Mouse (Mus musculus) intestine, postnatal 0 days (tissue): ENCODE results near the gene Olfr878. TPM values are rescaled to one million over a fixed set of nuclear protein-coding genes. Genes with fewer than 3 reads are reported as not detected.

Experiments
- ATAC-seq: fragments of 200-750 bp; cut with Nextera tagmentation; 2 replicates; pipeline ENCODE4 v1.8.0; 2017; ENCODE audit warnings: mild to moderate bottlenecking, moderate TSS enrichment, moderate library complexity
- H3K27ac ChIP-seq: fragments of 300-500 bp; sonication (generic); 2 replicates; pipeline ENCODE4 v1.5.1; 2014; ENCODE audit warnings: mild to moderate bottlenecking, low read depth, low read length, moderate library complexity
- H3K27me3 ChIP-seq: fragments of 300-500 bp; sonication (generic); replicated peaks from 2 replicates; pipeline ENCODE4 v1.6.1; 2014; ENCODE audit warnings: low read length, mixed read lengths; ENCODE audit not compliant: control insufficient read depth, insufficient read depth
- H3K36me3 ChIP-seq: fragments of 300-500 bp; sonication (generic); 2 replicates; pipeline ENCODE4 v1.6.1; 2014; ENCODE audit warnings: mild to moderate bottlenecking, moderate library complexity; ENCODE audit not compliant: control insufficient read depth, insufficient read depth
- H3K4me1 ChIP-seq: fragments of 300-500 bp; sonication (generic); replicated peaks from 2 replicates; pipeline ENCODE4 v1.6.1; 2014; ENCODE audit warnings: antibody characterized with exemption, low read length, mixed read lengths; ENCODE audit not compliant: control insufficient read depth, insufficient read depth
- H3K4me2 ChIP-seq: fragments of 300-500 bp; sonication (generic); replicated peaks from 2 replicates; pipeline ENCODE4 v1.6.1; 2014; ENCODE audit warnings: low read depth, mild to moderate bottlenecking, moderate library complexity
- H3K4me3 ChIP-seq: fragments of 300-500 bp; sonication (generic); 2 replicates; pipeline ENCODE4 v1.5.1; 2014; ENCODE audit warnings: low read depth, low read length
- H3K9ac ChIP-seq: fragments of 300-500 bp; sonication (generic); 2 replicates; pipeline ENCODE4 v1.6.1; 2014; ENCODE audit warnings: mild to moderate bottlenecking, low read depth, low read length
- H3K9me3 ChIP-seq: fragments of 300-500 bp; sonication (generic); 2 replicates; pipeline ENCODE4 v1.6.1; 2016; ENCODE audit warnings: mixed run types; ENCODE audit not compliant: control insufficient read depth
- CTCF ChIP-seq: sonication (generic); IDR thresholded peaks from 2 replicates; pipeline ENCODE4 v1.5.1; 2016; ENCODE audit warnings: low read depth, mild to moderate bottlenecking, control low read depth, antibody characterized with exemption, moderate library complexity
- WGBS: fragments of 180-500 bp; shearing (Covaris S2); extraction: QIAGEN DNeasy Blood & Tissue Kit; methylation state at CpG from one replicate; pipeline ENCODE4 v1.1.7; 2014; 5-methylcytosine and 5-hydroxymethylcytosine counted together
- polyA plus RNA-seq: library from polyadenylated mRNA; unstranded; fragments of >200 nt; fragmentation: Nextera tagmentation; extraction: Ambion mirVana; gene quantifications from 2 replicates; pipeline ENCODE4 v1.2.1, GENCODE M21; 2015

Olfr878 gene
- polyA plus RNA-seq, 1 experiment from 2014 or later, result not detected

GRCm38 (mm10) chr9:37941167-37941566 is 23.5 kb downstream of the Olfr878 start:
- no peaks in the 10 kb centered on the region for H3K27me3 ChIP-seq
- H3K9me3 ChIP-seq, result no peaks in the 10 kb centered on the region
- WGBS, result 98% methylated on average over 2 of the region's 2 CpGs
- TF ChIP-seq CTCF, result no peak
- no peak overlapping the region for H3K9ac ChIP-seq
- H3K4me2 ChIP-seq, result no peak overlapping the region
- H3K4me1 ChIP-seq, result no peaks in the 10 kb centered on the region
- H3K27ac ChIP-seq, result no peak overlapping the region
- H3K4me3 ChIP-seq, result no peak overlapping the region
- no peak for ATAC-seq
- no peaks in the 10 kb centered on the region for H3K36me3 ChIP-seq

Other genes starting within 250 kb of the Olfr878 start
- not detected in 2 replicates for gene Panx3, start 248.6 kb upstream of the Olfr878 start, polyA plus RNA-seq
- not detected in 2 replicates for gene Olfr160, start 201.6 kb upstream of the Olfr878 start, polyA plus RNA-seq
- gene Olfr874, start 172.7 kb upstream of the Olfr878 start, polyA plus RNA-seq, result not detected in 2 replicates
- not detected in 2 replicates for gene Olfr875, start 146.0 kb upstream of the Olfr878 start, polyA plus RNA-seq
- not detected in 2 replicates for gene Olfr876, start 114.8 kb upstream of the Olfr878 start, polyA plus RNA-seq
- gene Olfr877, start 63.6 kb upstream of the Olfr878 start, polyA plus RNA-seq, result not detected in 2 replicates
- gene Olfr145, start 21.1 kb upstream of the Olfr878 start, polyA plus RNA-seq, result not detected in 2 replicates
- not detected in 2 replicates for gene Olfr881, start 74.0 kb downstream of the Olfr878 start, polyA plus RNA-seq
- gene Olfr883, start 108.0 kb downstream of the Olfr878 start, polyA plus RNA-seq, result not detected in 2 replicates
- gene Olfr884, start 128.7 kb downstream of the Olfr878 start, polyA plus RNA-seq, result not detected in 2 replicates
- gene Olfr885, start 143.5 kb downstream of the Olfr878 start, polyA plus RNA-seq, result not detected in 2 replicates
- gene Olfr887, start 166.2 kb downstream of the Olfr878 start, polyA plus RNA-seq, result not detected in 2 replicates
- not detected in 2 replicates for gene Olfr888, start 190.3 kb downstream of the Olfr878 start, polyA plus RNA-seq
- gene Olfr889, start 197.4 kb downstream of the Olfr878 start, polyA plus RNA-seq, result not detected in 2 replicates
- gene Olfr890, start 224.7 kb downstream of the Olfr878 start, polyA plus RNA-seq, result not detected in 2 replicates